Mouse (Mus musculus) spleen, adult 2 months (tissue): ENCODE data around the gene Sertad3.
"Not testable (repeated sequence)": the region's sequence is repeated elsewhere in the genome, so short reads cannot be mapped to it uniquely, and the experiment has no call there.

Experiments
- CTCF ChIP-seq: fragments of 200-500 bp; IDR thresholded peaks from 2 replicates; pipeline ENCODE4 v1.5.1; 2011; ENCODE audit warnings: mild to moderate bottlenecking, inconsistent platforms; ENCODE audit not compliant: insufficient read depth, insufficient read length, insufficient replicate concordance; ENCODE audit errors: extremely low read depth
- POLR2A ChIP-seq: fragments of 200-500 bp; IDR thresholded peaks from 2 replicates; pipeline ENCODE4 v1.6.1; 2011; ENCODE audit warnings: low read depth, low read length, inconsistent platforms

DNA sequence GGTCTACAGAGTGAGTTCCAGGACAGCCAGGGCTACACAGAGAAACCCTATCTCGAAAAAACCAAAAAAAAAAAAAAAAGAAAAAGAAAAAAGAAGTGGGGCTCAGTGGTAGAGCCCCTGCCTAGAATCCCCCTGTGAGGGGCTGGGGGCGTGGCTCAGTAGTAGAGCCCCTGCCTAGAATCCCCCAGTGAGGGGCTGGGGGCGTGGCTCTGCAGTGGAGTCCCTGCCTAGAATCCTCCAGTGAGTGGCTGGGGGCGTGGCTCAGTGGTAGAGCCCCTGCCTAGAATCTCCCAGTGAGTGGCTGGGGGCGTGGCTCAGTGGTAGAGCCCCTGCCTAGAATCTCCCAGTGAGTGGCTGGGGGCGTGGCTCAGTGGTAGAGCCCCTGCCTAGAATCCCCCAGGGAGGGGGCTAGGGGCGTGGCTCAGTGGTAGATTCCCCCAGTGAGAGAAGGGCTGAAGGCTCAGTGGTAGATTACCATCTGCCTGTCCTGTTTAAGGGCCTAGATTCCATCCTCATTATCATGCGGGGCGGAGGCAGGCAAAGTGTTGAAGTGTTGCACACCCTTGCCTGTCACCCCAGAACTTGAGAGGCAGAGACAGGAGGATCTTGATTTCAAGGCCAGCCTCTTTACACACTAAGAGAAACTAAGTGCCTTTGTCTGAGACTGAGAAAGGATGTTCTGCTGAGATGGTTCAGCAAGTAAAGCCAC lies 21.2 kb downstream of the Sertad3 start:
- TF ChIP-seq CTCF, POLR2A: not testable (repeated sequence)
